Mouse (Mus musculus): Measurements from ENCODE around the gene Olfr427.

- no peak for TF ChIP-seq POLR2A (IDR thresholded peaks at IDR 0.05; ENCODE audit: low read depth, low read length)
- no peak for TF ChIP-seq CTCF (IDR thresholded peaks at IDR 0.05; ENCODE audit: extremely low read depth, insufficient read depth, insufficient read length, insufficient replicate concordance)
Measured at GRCm38 (mm10) chr1:174048893-174049292, 47.8 kb upstream of the Olfr427 start, which contains the start of gene Olfr432.
